Mouse (Mus musculus) MEL (cell line): ENCODE measurements around the gene Ap4s1. TPM values are rescaled to one million over a fixed set of nuclear protein-coding genes. Genes with fewer than 3 reads are reported as not detected.
A peak's percentile ranks its signal among the peaks of the same experiment; 100 is the strongest.

Experiments used
- DNase-seq: peaks from one replicate; pipeline ENCODE4 v3.0.0; 2011; ENCODE audit warnings: low read depth, low spot score
- H3K27ac ChIP-seq: 2 replicates; pipeline ENCODE4 v1.5.1; 2012; ENCODE audit warnings: low read depth, mild to moderate bottlenecking, control low read depth, low read length, moderate library complexity; ENCODE audit not compliant: control insufficient read depth
- H3K27me3 ChIP-seq, 2 experiments: fragments of 150-350 bp in 1 of 2; sonication (generic) in 1 of 2; 2 replicates each; pipeline ENCODE4 v1.6.1; 2012; ENCODE audit warnings: low read length in 2 of 2, mild to moderate bottlenecking in 2 of 2, improper control_type of control experiment in 1 of 2, moderate library complexity in 1 of 2; ENCODE audit not compliant: insufficient read depth in 2 of 2, control insufficient read depth in 1 of 2
- H3K36me3 ChIP-seq, 2 experiments: 2 replicates each; pipeline ENCODE4 v1.6.1; 2012 to 2014; ENCODE audit warnings: low read length in 2 of 2, improper control_type of control experiment in 1 of 2, inconsistent platforms in 1 of 2, mild to moderate bottlenecking in 1 of 2; ENCODE audit not compliant: insufficient read depth in 2 of 2, control insufficient read depth in 1 of 2
- H3K4me1 ChIP-seq, 2 experiments: fragments of 150-350 bp in 1 of 2; sonication (generic) in 1 of 2; 2 replicates each; pipeline ENCODE4 v1.6.1; 2012; ENCODE audit warnings: low read length in 2 of 2, improper control_type of control experiment in 1 of 2, mild to moderate bottlenecking in 1 of 2; ENCODE audit not compliant: insufficient read depth in 2 of 2, control insufficient read depth in 1 of 2
- H3K4me3 ChIP-seq, 2 experiments: fragments of 150-350 bp in 1 of 2; sonication (generic) in 1 of 2; 2 replicates each; pipeline ENCODE4 v1.5.1; 2012; ENCODE audit warnings: low read depth in 2 of 2, low read length in 2 of 2, mild to moderate bottlenecking in 2 of 2, moderate library complexity in 2 of 2, control low read depth in 1 of 2, improper control_type of control experiment in 1 of 2; ENCODE audit not compliant: control insufficient read depth in 1 of 2, insufficient read depth in 1 of 2
- H3K79me2 ChIP-seq: 2 replicates; pipeline ENCODE4 v1.6.1; 2012; ENCODE audit warnings: mild to moderate bottlenecking, low read length, moderate library complexity; ENCODE audit not compliant: control insufficient read depth, poor library complexity, insufficient read depth
- H3K9ac ChIP-seq: 2 replicates; pipeline ENCODE4 v1.6.1; 2012; ENCODE audit warnings: low read depth, mild to moderate bottlenecking, control low read depth, low read length, moderate library complexity; ENCODE audit not compliant: control insufficient read depth, poor library complexity, severe bottlenecking
- H3K9me3 ChIP-seq: fragments of 150-350 bp; sonication (generic); replicated peaks from 2 replicates; pipeline ENCODE4 v1.6.1; 2012; ENCODE audit warnings: mild to moderate bottlenecking, low read length, improper control_type of control experiment, moderate library complexity; ENCODE audit not compliant: insufficient read depth
- BHLHE40 ChIP-seq: IDR thresholded peaks from 2 replicates; pipeline ENCODE4 v1.6.1; 2012; ENCODE audit warnings: low read depth, mild to moderate bottlenecking, inconsistent platforms, low read length, improper control_type of control experiment, borderline replicate concordance
- E2F4 ChIP-seq: IDR thresholded peaks from 2 replicates; pipeline ENCODE4 v1.6.1; 2011; ENCODE audit warnings: low read depth, low read length, improper control_type of control experiment, borderline replicate concordance
- EP300 ChIP-seq, 2 experiments: IDR thresholded peaks; 2 replicates each; pipeline ENCODE4 v1.6.1; 2011; ENCODE audit warnings: improper control_type of control experiment in 2 of 2, low read length in 2 of 2, low read depth in 1 of 2, mild to moderate bottlenecking in 1 of 2
- ETS1 ChIP-seq: IDR thresholded peaks from 2 replicates; pipeline ENCODE4 v1.6.1; 2012; ENCODE audit warnings: low read depth, mild to moderate bottlenecking, inconsistent platforms, low read length, improper control_type of control experiment, moderate library complexity
- MAX ChIP-seq: IDR thresholded peaks from 2 replicates; pipeline ENCODE4 v1.6.1; 2011; ENCODE audit warnings: low read length, improper control_type of control experiment
- MEF2A ChIP-seq: IDR thresholded peaks from 2 replicates; pipeline ENCODE4 v1.6.1; 2014; ENCODE audit warnings: low read depth, mild to moderate bottlenecking, inconsistent platforms, low read length, improper control_type of control experiment; ENCODE audit not compliant: poor library complexity, insufficient replicate concordance, severe bottlenecking; ENCODE audit errors: extremely low read depth
- MYC ChIP-seq: IDR thresholded peaks from 2 replicates; pipeline ENCODE4 v1.6.1; 2011; ENCODE audit warnings: low read depth, mild to moderate bottlenecking, low read length, improper control_type of control experiment, moderate library complexity
- NRF1 ChIP-seq: IDR thresholded peaks from 2 replicates; pipeline ENCODE4 v1.6.1; 2014; ENCODE audit warnings: low read depth, mild to moderate bottlenecking, inconsistent platforms, low read length, improper control_type of control experiment, moderate library complexity; ENCODE audit not compliant: poor library complexity, insufficient read depth, severe bottlenecking
- POLR2AphosphoS2 ChIP-seq: IDR thresholded peaks from 2 replicates; pipeline ENCODE4 v1.6.1; 2011; ENCODE audit warnings: low read length, improper control_type of control experiment
- POLR2AphosphoS5 ChIP-seq: IDR thresholded peaks from 2 replicates; pipeline ENCODE4 v1.6.1; 2012; ENCODE audit warnings: low read depth, borderline replicate concordance, mild to moderate bottlenecking, inconsistent platforms, low read length, moderate library complexity, mixed read lengths
- RAD21 ChIP-seq: IDR thresholded peaks from 2 replicates; pipeline ENCODE4 v1.6.1; 2011; ENCODE audit warnings: mild to moderate bottlenecking, low read depth, low read length, improper control_type of control experiment
- SIN3A ChIP-seq: IDR thresholded peaks from 2 replicates; pipeline ENCODE4 v1.6.1; 2012; ENCODE audit warnings: low read length, improper control_type of control experiment, inconsistent platforms
- TAL1 ChIP-seq: IDR thresholded peaks from 2 replicates; pipeline ENCODE4 v1.6.1; 2012; ENCODE audit warnings: mild to moderate bottlenecking, inconsistent platforms, low read length, moderate library complexity, mixed read lengths
- USF1 ChIP-seq: IDR thresholded peaks from 2 replicates; pipeline ENCODE4 v1.6.1; 2014; ENCODE audit warnings: low read depth, mild to moderate bottlenecking, inconsistent platforms, low read length, improper control_type of control experiment, moderate library complexity
- ZC3H11A ChIP-seq: IDR thresholded peaks from 2 replicates; pipeline ENCODE4 v1.6.1; 2012; ENCODE audit warnings: low read depth, mild to moderate bottlenecking, inconsistent platforms, low read length, improper control_type of control experiment
- ZNF384 ChIP-seq: IDR thresholded peaks from 2 replicates; pipeline ENCODE4 v1.6.1; 2012; ENCODE audit warnings: low read depth, mild to moderate bottlenecking, inconsistent platforms, low read length, improper control_type of control experiment
- polyA plus RNA-seq, 2 experiments: library from polyadenylated mRNA; stranded (reverse) in 1 of 2; unstranded in 1 of 2; fragments of >175 nt in 1 of 2; fragments of >200 nt in 1 of 2; gene quantifications; 2 replicates each; pipeline versions ENCODE4 v1.2.1 to v1.2.4; 2012; ENCODE audit warnings: low replicate concordance in 2 of 2, low read depth in 1 of 2; ENCODE audit not compliant: insufficient read length in 2 of 2, insufficient read depth in 1 of 2, missing spikeins in 1 of 2
- total RNA-seq: library from RNA; depleted of rRNA; stranded (reverse); fragments of 300-350 nt; gene quantifications from 2 replicates; pipeline ENCODE4 v1.2.3, GENCODE M21; 2012

Ap4s1 gene
- total and polyA plus RNA-seq, 3 experiments = 9.0 to 13.3 TPM; not detected in 1

DNA sequence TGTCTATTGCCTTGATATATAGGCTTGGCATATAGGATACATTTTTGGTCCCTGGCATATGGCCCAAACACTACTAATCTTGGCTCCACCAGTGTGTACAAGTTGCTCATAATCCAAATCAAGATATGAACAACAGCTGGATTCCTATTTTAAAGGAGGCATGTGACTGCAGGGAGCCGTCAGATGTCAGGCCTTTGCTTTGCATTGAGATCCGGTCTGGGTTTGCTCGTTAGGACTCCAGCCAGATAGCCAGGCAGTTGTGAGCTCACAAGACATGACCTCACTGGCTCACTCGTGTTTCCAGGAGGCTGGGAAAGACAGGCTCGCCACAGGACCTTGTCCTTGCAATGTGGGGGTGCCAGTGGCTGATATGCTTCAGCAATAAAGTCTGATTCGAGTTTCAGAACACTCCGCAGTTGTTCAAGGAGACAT lies 45.0 kb downstream of the Ap4s1 start:
- no peaks in the 10 kb centered on the region for H3K79me2 ChIP-seq
- H3K4me1 ChIP-seq = no peaks in the 10 kb centered on the region; a peak in 1 of 4 replicates
- no peaks in the 10 kb centered on the region; a peak in 1 of 4 replicates for H3K36me3 ChIP-seq
- DNase-seq = peak; percentile 22
- TF ChIP-seq USF1 (peak; percentile 42; the same call in 1 of the 2 replicates), E2F4 (no peak), ETS1 (peak; percentile 76), SIN3A (no peak)
- TF ChIP-seq, all 39 proteins: peak for 2
- no peak overlapping the region for H3K9ac ChIP-seq
- no peak overlapping the region for H3K4me3 ChIP-seq
- no peaks in the 10 kb centered on the region for H3K9me3 ChIP-seq
- H3K27me3 ChIP-seq = no peaks in the 10 kb centered on the region
- no peak overlapping the region for H3K27ac ChIP-seq

DNA sequence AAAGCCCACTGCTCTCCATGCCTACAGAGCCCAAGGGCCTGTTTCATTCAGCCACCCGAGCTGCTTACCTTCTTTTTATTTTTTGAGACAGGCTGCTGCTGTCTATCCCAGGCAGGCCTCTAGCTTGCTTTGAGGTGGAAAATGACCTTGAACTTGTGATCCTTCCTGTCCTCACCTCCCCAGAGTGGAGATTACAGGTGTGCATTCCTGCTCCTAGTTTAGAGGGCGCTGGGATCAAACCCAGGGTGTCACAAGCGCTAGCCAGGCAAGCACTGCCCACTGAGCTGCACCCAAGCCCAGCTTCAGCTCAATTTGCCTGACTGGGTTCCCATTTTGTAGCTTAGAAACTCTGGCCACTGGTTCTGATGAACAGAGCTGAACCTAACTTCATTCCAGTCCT lies 45.5 kb downstream of the Ap4s1 start:
- Histone ChIP-seq H3K27me3 (no peaks in the 10 kb centered on the region), H3K79me2 (no peaks in the 10 kb centered on the region), H3K4me1 (no peaks in the 10 kb centered on the region; a peak in 1 of 4 replicates), H3K9me3 (no peaks in the 10 kb centered on the region), H3K36me3 (no peaks in the 10 kb centered on the region; a peak in 1 of 4 replicates)
- TF ChIP-seq POLR2AphosphoS5 (no peak), MAX (no peak), BHLHE40 (no peak), POLR2AphosphoS2 (no peak), EP300 (IDR thresholded peaks at IDR 0.05; ENCODE audit: low read depth in 1 of 2, low read length in 2 of 2) (no peak), MYC (no peak), NRF1 (no peak), TAL1 (no peak), USF1 (no peak)
- TF ChIP-seq, all 39 proteins: peak for 0
- DNase-seq = no peak
- no peak overlapping the region for H3K9ac ChIP-seq
- no peak overlapping the region for H3K27ac ChIP-seq
- no peak overlapping the region for H3K4me3 ChIP-seq

DNA sequence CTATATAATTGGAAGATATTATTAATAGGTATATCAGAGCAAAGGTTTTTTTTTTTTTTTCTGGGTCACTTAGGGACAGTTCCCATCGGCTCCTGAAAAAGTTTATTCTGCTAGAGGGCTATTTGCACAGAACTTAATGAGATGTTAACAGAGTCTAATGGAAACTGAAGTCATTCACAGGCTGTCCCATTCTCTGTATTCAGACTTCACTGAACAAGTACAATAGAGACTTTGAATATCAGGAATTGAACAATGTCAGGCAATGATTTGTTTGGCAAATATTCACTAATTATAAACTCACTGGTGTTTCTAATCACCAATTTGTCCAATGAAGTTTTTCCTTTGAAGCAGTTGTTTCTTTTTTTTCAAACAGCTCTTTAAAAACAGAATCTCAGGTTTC lies 46.0 kb downstream of the Ap4s1 start:
- Histone ChIP-seq H3K9ac (no peak overlapping the region), H3K9me3 (no peaks in the 10 kb centered on the region), H3K27ac (no peak overlapping the region), H3K4me3 (no peak overlapping the region), H3K27me3 (no peaks in the 10 kb centered on the region), H3K36me3 (no peaks in the 10 kb centered on the region; a peak in 1 of 4 replicates), H3K79me2 (no peaks in the 10 kb centered on the region), H3K4me1 (no peaks in the 10 kb centered on the region; a peak in 1 of 4 replicates)
- TF ChIP-seq ZNF384 = no peak
- TF ChIP-seq MEF2A = no peak
- no peak for TF ChIP-seq ZC3H11A
- no peak for TF ChIP-seq RAD21
- no peak for DNase-seq
